Mouse (Mus musculus) forebrain, embryonic 14.5 days (tissue): ENCODE data around the gene Mapk1ip1l. TPM values are rescaled to one million over a fixed set of nuclear protein-coding genes. Genes with fewer than 3 reads are reported as not detected.
A peak's percentile ranks its signal among the peaks of the same experiment; 100 is the strongest.

Source experiments
- ATAC-seq: fragments of 200-750 bp; cut with Nextera tagmentation; 2 replicates; pipeline ENCODE4 v1.8.0; 2017; ENCODE audit warnings: mild to moderate bottlenecking, moderate library complexity
- DNase-seq: peaks from one replicate; pipeline ENCODE4 v3.0.0-alpha.2; 2015; ENCODE audit warnings: low spot score
- H3K27ac ChIP-seq: fragments of 300-500 bp; sonication (generic); 2 replicates; pipeline ENCODE4 v1.5.1; 2014; ENCODE audit warnings: low read depth, mild to moderate bottlenecking, control low read depth, low read length, moderate library complexity
- H3K27me3 ChIP-seq: fragments of 300-500 bp; sonication (generic); replicated peaks from 2 replicates; pipeline ENCODE4 v1.6.1; 2014; ENCODE audit warnings: low read length, control low read depth, mixed read lengths; ENCODE audit not compliant: control insufficient read depth, insufficient read depth
- H3K36me3 ChIP-seq: fragments of 300-500 bp; sonication (generic); 2 replicates; pipeline ENCODE4 v1.6.1; 2014; ENCODE audit warnings: low read length, control low read depth; ENCODE audit not compliant: control insufficient read depth, insufficient read depth
- H3K4me1 ChIP-seq: fragments of 300-500 bp; sonication (generic); 2 replicates; pipeline ENCODE4 v1.6.1; 2014; ENCODE audit warnings: antibody characterized with exemption, low read length, control low read depth; ENCODE audit not compliant: control insufficient read depth, insufficient read depth
- H3K4me2 ChIP-seq: fragments of 300-500 bp; sonication (generic); 2 replicates; pipeline ENCODE4 v1.6.1; 2014; ENCODE audit warnings: mild to moderate bottlenecking, control low read depth, low read length
- H3K4me3 ChIP-seq: fragments of 300-500 bp; sonication (generic); 2 replicates; pipeline ENCODE4 v1.5.1; 2014; ENCODE audit warnings: low read depth, low read length, control low read depth
- H3K9ac ChIP-seq: fragments of 300-500 bp; sonication (generic); 2 replicates; pipeline ENCODE4 v1.6.1; 2014; ENCODE audit warnings: mild to moderate bottlenecking, low read length, control low read depth, moderate library complexity
- H3K9me3 ChIP-seq: fragments of 300-500 bp; sonication (generic); replicated peaks from 2 replicates; pipeline ENCODE4 v1.6.1; 2016; ENCODE audit warnings: low read length, control low read depth, mixed read lengths; ENCODE audit not compliant: control insufficient read depth
- WGBS: fragments of 180-500 bp; shearing (Covaris S2); extraction: QIAGEN DNeasy Blood & Tissue Kit; methylation state at CpG from one replicate; pipeline ENCODE4 v1.1.7; 2014; 5-methylcytosine and 5-hydroxymethylcytosine counted together
- polyA plus RNA-seq: library from polyadenylated mRNA; unstranded; fragments of >200 nt; fragmentation: Nextera tagmentation; extraction: Ambion mirVana; gene quantifications from 2 replicates; pipeline ENCODE4 v1.2.1, GENCODE M21; 2014

Mapk1ip1l gene
- polyA plus RNA-seq: 49.0 and 58.8 TPM in 2 replicates

DNA sequence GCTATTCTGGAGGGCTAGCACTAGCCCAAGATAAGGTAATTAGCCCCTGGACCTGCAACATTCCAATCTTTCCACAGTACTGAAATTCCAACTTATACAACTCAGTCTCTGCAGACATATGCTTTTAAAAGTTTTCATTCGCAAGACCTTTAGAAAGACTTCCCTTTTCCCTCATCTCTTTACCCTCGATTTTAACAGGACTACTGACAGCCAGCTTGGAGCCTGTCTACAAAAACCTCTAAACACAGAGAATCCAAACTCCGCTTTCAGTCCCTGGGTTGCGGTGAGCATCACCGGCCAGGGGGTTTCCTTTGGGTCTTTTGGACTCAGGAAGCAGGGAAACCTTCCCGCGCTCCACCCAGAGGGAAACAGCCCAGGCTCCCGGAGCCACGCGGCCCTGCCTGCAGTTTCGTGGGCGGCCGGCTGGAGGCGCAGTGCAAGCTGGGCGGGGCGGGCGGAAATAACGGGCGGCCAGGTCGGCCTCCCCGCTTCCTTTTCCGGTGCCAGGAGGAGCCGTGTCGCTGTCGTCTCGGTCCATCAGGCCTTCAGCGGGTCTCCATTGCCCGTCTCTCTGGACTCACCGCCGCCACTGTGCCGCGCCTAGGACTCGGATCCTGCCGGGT lies at the start of gene Mapk1ip1l:
Gene Mapk1ip1l (plus strand): TSS at position 482 of the 623 bp plus-strand sequence.
- peak within 1 kb of the TSS; percentile 95 for H3K9ac ChIP-seq
- H3K4me2 ChIP-seq: peak within 1 kb of the TSS; percentile 82
- H3K4me3 ChIP-seq: peak within 1 kb of the TSS; percentile 83
- peak within 1 kb of the TSS; percentile 96 for H3K27ac ChIP-seq
- ATAC-seq (peak; percentile 90), DNase-seq (peak; percentile 88)
- peaks cover 12% of the 10 kb centered on the region for H3K4me1 ChIP-seq
- no peaks in the 10 kb centered on the region for H3K27me3 ChIP-seq
- no peaks in the 10 kb centered on the region for H3K36me3 ChIP-seq
- no peaks in the 10 kb centered on the region for H3K9me3 ChIP-seq
- WGBS: under 1% methylated on average over 33 of the region's 34 CpGs

DNA sequence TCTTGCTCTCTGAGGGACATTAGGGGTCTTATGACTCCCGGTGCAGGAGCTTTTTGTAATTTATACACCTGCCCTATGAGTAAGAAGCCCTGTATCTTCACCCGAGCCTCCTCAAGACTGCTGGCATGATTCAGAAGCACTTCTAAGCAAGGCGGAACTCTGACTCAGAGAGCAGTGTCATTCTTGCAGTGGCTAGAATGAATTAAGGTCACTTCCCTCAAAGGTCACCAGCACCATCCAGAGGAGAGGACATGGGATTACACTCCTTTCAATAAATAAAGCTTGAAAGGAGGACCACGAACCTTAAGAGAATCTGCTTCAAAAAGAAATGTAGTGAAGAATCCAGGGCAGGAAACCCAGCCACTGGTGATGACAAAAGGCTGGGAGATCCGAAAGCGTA lies 48.2 kb upstream of the Mapk1ip1l start:
- H3K4me1 ChIP-seq: no peaks in the 10 kb centered on the region
- no peak overlapping the region for H3K4me2 ChIP-seq
- no peaks in the 10 kb centered on the region for H3K27me3 ChIP-seq
- no peak overlapping the region for H3K4me3 ChIP-seq
- no peak for DNase-seq
- H3K27ac ChIP-seq: no peak overlapping the region
- peaks cover 35% of the 10 kb centered on the region for H3K36me3 ChIP-seq
- 89% methylated on average over 6 of the region's 6 CpGs for WGBS
- no peak overlapping the region for H3K9ac ChIP-seq
- H3K9me3 ChIP-seq: no peaks in the 10 kb centered on the region
- no peak for ATAC-seq

DNA sequence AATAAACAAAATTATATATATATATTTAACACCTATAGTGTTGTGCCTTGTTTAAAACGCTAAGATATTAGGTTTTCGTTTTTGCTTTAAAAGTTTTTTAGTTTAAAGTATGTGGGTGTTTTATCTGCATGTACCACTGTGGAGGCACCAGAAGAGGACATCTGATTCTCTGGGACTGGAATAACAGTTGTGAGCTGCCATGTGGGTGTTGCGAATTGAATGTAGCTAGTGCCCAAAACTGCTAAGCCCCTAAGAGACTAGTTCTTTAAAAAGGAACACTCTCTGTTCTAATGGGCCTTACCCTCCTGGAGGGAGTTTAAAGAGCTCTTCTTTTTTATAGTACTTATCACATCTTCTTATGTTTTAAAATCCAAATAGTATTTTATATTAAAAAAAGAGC lies 33.2 kb upstream of the Mapk1ip1l start:
- H3K36me3 ChIP-seq: peaks cover 54% of the 10 kb centered on the region
- ATAC-seq: no peak
- WGBS: 88% methylated on average over 3 of the region's 3 CpGs
- no peak overlapping the region for H3K4me3 ChIP-seq
- DNase-seq: no peak
- H3K4me2 ChIP-seq: no peak overlapping the region
- no peak overlapping the region for H3K27ac ChIP-seq
- no peaks in the 10 kb centered on the region for H3K9me3 ChIP-seq
- H3K9ac ChIP-seq: no peak overlapping the region
- H3K27me3 ChIP-seq: no peaks in the 10 kb centered on the region
- no peaks in the 10 kb centered on the region for H3K4me1 ChIP-seq

DNA sequence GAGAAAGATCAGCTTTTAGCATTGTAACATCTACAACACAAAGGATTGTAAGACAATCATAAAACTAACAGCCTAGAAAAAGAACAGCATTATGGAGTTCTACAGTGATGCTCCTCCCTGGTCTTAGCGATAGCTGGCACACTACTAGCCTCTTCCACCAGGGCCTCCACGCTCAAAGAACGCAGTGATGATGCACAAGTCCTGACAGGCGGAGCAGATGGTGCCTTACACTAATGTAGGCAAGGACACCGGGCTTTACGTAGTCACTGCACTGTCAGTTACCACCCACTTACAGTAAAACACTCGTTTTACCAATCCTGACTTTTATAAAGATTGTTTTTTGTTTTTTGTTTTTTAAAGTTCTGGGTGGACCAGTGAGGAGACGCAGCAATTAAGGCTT lies 32.2 kb upstream of the Mapk1ip1l start:
- 95% methylated on average over 8 of the region's 8 CpGs for WGBS
- Histone ChIP-seq H3K36me3 (peaks cover 52% of the 10 kb centered on the region), H3K4me1 (no peaks in the 10 kb centered on the region), H3K4me3 (no peak overlapping the region), H3K9ac (no peak overlapping the region), H3K4me2 (no peak overlapping the region), H3K27me3 (no peaks in the 10 kb centered on the region), H3K9me3 (no peaks in the 10 kb centered on the region), H3K27ac (no peak overlapping the region)
- no peak for DNase-seq
- ATAC-seq: no peak

DNA sequence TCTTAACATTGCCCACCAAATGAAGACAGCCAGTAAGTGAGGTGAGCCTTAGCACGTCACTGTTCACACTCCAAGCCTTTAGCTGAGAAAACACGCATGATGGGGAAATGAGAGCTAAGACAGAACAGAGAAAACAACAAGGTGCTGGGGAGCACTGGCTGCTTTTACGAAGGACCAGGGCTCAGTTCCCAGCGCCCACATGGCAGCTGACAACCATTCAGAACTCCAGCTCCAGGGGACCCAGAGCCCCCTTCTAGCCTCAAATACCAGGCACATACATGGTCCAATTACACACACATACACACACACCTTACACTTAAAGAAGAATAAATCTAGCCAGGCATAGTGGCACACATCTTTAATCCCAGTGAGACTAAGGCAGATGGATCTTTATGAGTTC lies 29.0 kb upstream of the Mapk1ip1l start:
- no peak overlapping the region for H3K4me3 ChIP-seq
- no peak overlapping the region for H3K27ac ChIP-seq
- ATAC-seq: no peak
- peaks cover 58% of the 10 kb centered on the region for H3K36me3 ChIP-seq
- H3K9me3 ChIP-seq: no peaks in the 10 kb centered on the region
- 99% methylated on average over 4 of the region's 4 CpGs for WGBS
- H3K4me2 ChIP-seq: no peak overlapping the region
- DNase-seq: no peak
- H3K4me1 ChIP-seq: no peaks in the 10 kb centered on the region
- H3K9ac ChIP-seq: no peak overlapping the region
- no peaks in the 10 kb centered on the region for H3K27me3 ChIP-seq

DNA sequence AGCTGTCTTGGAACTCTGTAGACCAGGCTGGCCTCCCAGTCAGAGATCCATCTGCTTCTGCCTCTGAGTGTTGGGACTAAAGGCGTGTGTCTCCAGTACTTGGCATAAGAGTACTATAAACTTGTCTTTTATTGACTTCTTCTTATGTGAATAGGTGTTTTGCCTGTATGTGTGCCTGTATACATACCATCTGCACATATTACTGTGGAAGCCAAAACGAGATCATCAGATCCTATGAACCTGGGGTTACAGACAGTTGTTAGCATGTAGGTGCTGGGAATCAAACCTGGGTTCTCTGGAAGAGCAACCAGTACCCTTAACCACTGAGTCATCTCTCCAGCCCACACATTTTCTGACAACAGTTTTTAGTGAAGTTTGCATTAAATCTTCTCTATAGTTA lies 28.4 kb upstream of the Mapk1ip1l start:
- Histone ChIP-seq H3K27me3 (no peaks in the 10 kb centered on the region), H3K4me3 (no peak overlapping the region), H3K4me2 (no peak overlapping the region), H3K9ac (no peak overlapping the region), H3K27ac (no peak overlapping the region), H3K9me3 (no peaks in the 10 kb centered on the region), H3K36me3 (peaks cover 58% of the 10 kb centered on the region), H3K4me1 (no peaks in the 10 kb centered on the region)
- ATAC-seq (no peak), DNase-seq (no peak)
- WGBS: 92% methylated on average over 2 of the region's 2 CpGs

DNA sequence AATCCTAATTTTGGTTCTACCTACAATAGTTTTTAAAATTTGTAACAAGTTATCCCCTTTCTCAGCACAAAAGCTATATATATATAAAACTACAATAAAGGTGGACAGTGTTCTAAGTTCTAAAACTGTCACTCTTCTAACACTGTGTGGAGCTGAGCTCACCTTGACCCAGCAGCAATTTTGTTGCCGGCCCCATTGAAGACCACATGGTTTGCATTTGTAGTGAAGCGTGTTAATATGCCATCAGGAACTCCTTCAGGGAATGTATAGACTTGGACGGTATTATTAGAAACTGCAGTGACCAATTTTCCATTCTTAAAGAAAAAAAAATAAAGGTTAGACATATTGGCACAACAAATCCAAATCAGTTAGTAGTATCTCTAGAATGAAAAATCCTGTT lies 24.3 kb upstream of the Mapk1ip1l start:
- H3K36me3 ChIP-seq: peaks cover 31% of the 10 kb centered on the region
- no peak overlapping the region for H3K4me3 ChIP-seq
- no peak overlapping the region for H3K4me2 ChIP-seq
- DNase-seq: no peak
- no peak overlapping the region for H3K27ac ChIP-seq
- 67% methylated on average over 3 of the region's 3 CpGs for WGBS
- no peaks in the 10 kb centered on the region for H3K9me3 ChIP-seq
- peaks cover 6% of the 10 kb centered on the region; the same call in 1 of the 2 replicates for H3K4me1 ChIP-seq
- H3K27me3 ChIP-seq: no peaks in the 10 kb centered on the region
- no peak overlapping the region for H3K9ac ChIP-seq
- ATAC-seq: no peak

DNA sequence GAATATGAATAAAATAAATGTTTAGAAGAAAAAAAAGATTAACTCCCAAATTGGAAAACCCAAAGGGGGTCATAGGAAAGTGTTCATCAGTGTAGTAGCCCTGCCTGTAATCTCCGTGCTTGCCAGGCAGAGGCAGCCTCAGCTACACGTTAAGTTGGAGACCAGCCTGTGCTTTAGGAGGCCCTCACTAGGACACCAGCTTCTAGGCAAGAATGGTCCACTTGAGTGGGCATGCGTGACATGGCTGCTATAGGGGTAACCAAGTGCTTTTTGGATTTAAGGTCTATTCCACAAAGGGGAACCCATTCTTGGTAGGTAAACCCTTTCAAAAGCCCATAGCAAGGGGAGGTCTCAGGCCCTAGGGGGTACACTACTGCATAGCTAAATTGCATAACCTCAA lies 22.6 kb upstream of the Mapk1ip1l start:
- peak overlapping the region; percentile 35; the same call in 1 of the 2 replicates for H3K9ac ChIP-seq
- DNase-seq: peak; percentile 20

DNA sequence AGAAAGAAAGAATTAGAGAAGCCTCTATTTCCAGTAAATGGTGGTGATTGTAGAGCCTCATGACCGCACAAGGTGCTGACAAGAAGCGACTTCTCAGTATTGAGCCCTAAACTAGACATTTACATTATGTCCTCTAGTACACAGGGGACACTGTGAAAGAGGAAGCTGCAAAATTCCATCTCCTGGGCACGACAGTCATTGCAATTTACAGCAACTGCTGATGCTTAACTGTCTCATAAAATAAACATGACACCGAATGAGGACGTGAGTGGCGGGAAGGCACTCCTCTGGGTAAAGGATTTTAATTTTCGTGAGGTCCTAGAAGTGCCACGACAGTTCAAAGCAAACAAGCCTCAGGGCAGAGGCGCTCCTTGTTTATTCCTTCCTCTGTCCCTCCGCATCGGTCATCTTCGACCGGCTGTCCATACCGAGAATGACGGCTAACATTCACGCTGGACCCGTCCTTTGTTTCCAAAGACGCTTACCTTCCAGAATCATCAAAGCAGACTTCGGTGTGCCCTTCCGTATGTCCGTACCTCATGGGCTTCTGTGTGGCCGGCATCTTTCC lies 21.9 kb upstream of the Mapk1ip1l start:
- Histone ChIP-seq H3K36me3 (peaks cover 14% of the 10 kb centered on the region), H3K27me3 (no peaks in the 10 kb centered on the region), H3K4me2 (peak overlapping the region; percentile 72), H3K27ac (peak overlapping the region; percentile 94; the same call in 1 of the 2 replicates), H3K9ac (peak overlapping the region; percentile 85), H3K4me3 (peak overlapping the region; percentile 93), H3K4me1 (peaks cover 6% of the 10 kb centered on the region; the same call in 1 of the 2 replicates), H3K9me3 (no peaks in the 10 kb centered on the region)
- peak; percentile 30 for DNase-seq
- peak; percentile 35; the same call in 1 of the 2 replicates for ATAC-seq
- WGBS: 2% methylated on average over 22 of the region's 22 CpGs

More for the DNA sequence above, 22.6 kb upstream of the Mapk1ip1l start:
- Histone ChIP-seq H3K4me1 (peaks cover 6% of the 10 kb centered on the region; the same call in 1 of the 2 replicates), H3K4me2 (peak overlapping the region; percentile 72), H3K36me3 (peaks cover 18% of the 10 kb centered on the region), H3K27ac (no peak overlapping the region), H3K27me3 (no peaks in the 10 kb centered on the region), H3K9me3 (no peaks in the 10 kb centered on the region), H3K4me3 (peak overlapping the region; percentile 93)
- WGBS: 14% methylated on average over 3 of the region's 3 CpGs
- no peak for ATAC-seq
